In the genomic region with DNA sequence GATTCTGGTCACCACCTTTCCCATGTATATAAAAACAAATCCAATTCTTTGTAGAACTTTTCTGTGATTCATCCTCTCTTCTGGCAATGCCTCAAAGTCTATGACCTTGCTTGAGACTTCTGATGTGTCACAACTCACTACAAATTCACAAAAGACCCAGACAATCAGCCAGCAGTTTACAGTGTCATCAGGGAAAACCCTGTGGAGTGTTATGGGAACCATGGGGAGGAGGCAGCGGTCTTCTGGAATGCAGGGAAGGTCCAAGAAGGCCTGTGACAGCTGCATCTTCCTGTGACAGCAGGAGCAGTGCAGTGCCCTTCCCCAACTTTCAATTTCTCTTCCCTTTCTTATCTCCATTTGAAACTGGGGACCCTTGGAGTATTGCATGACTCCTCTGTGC, we compare ENCODE assay signal across 17 mouse cellular contexts.
DNase-seq lines count a peak whose midpoint lies in the region; ATAC-seq and TF ChIP-seq lines count a peak whose summit lies in the region.
"Had no signal": no experiment of that assay in that cellular context is flagged by ENCODE, and none has a peak within 500 bp of the region (broad histone marks: within the 10 kb centered on the region; RNA-seq: fewer than 3 reads in every experiment).

No protein-coding gene starts in this region.

- TF ChIP-seq CTCF in midbrain, postnatal 0 days (IDR thresholded peaks at IDR 0.05): no peak

- no peaks in the 10 kb centered on the region for H3K36me3 ChIP-seq in midbrain, postnatal 0 days (ENCODE audit: insufficient read depth, low read length)
- H3K36me3 ChIP-seq in midbrain, embryonic 11.5 days (ENCODE audit: control insufficient read depth, insufficient read depth, low read length): no peaks in the 10 kb centered on the region
- H3K36me3 ChIP-seq in myocyte (ENCODE audit: control insufficient read depth, insufficient read depth): no peaks in the 10 kb centered on the region
- H3K36me3 ChIP-seq: heart, embryonic 10.5 days; limb, embryonic 12.5 days; liver, embryonic 15.5 days; neural tube, embryonic 13.5 days had no signal

- no peak overlapping the region for H3K4me3 ChIP-seq in midbrain, postnatal 0 days (ENCODE audit: low read depth, low read length)
- H3K4me3 ChIP-seq in midbrain, embryonic 11.5 days (ENCODE audit: low read depth, low read length): no peak overlapping the region
- no peak overlapping the region for H3K4me3 ChIP-seq in myocyte
- H3K4me3 ChIP-seq: heart, embryonic 10.5 days; limb, embryonic 12.5 days; liver, embryonic 15.5 days; neural tube, embryonic 13.5 days had no signal

- DNase-seq in heart, postnatal 10 days: peak; percentile 10 to 11
- DNase-seq in heart, postnatal 25 days (ENCODE audit: low spot score): no peak
- peak; percentile 5 for DNase-seq in midbrain, postnatal 0 days (ENCODE audit: low spot score)
- no peak for DNase-seq in midbrain, embryonic 11.5 days (ENCODE audit: low spot score, missing footprints)
- DNase-seq in adrenal gland, postnatal 36 days: peak; percentile 29 to 56
- DNase-seq in right cerebral cortex, postnatal 4 days: no peak
- DNase-seq: cerebellum, postnatal 14 days; gastrocnemius, postnatal 14 days; heart, postnatal 14 days; kidney, adult 8-10 months; kidney, postnatal 25 days had no signal

- H3K9me3 ChIP-seq in midbrain, postnatal 0 days (ENCODE audit: low read length): no peaks in the 10 kb centered on the region
- no peaks in the 10 kb centered on the region for H3K9me3 ChIP-seq in midbrain, embryonic 11.5 days (ENCODE audit: control insufficient read depth, low read length)
- H3K9me3 ChIP-seq: heart, embryonic 10.5 days; limb, embryonic 12.5 days; liver, embryonic 15.5 days; neural tube, embryonic 13.5 days had no signal

- no peak overlapping the region for H3K27ac ChIP-seq in midbrain, postnatal 0 days (ENCODE audit: low read depth, low read length)
- no peak overlapping the region for H3K27ac ChIP-seq in midbrain, embryonic 11.5 days (ENCODE audit: low read depth, low read length)
- H3K27ac ChIP-seq: heart, embryonic 10.5 days; limb, embryonic 12.5 days; liver, embryonic 15.5 days; neural tube, embryonic 13.5 days had no signal

- ATAC-seq in midbrain, postnatal 0 days (ENCODE audit: low FRiP score): no peak
- ATAC-seq in midbrain, embryonic 11.5 days (ENCODE audit: low FRiP score): no peak
- ATAC-seq in CD4-positive, CD25-positive, alpha-beta regulatory T cell, adult 4 months: no peak

- no peak overlapping the region for H3ac ChIP-seq in myocyte (ENCODE audit: control insufficient read depth, insufficient read length)

- no peak overlapping the region for H3K4me2 ChIP-seq in midbrain, postnatal 0 days (ENCODE audit: low read depth, low read length, poor library complexity, severe bottlenecking)
- H3K4me2 ChIP-seq in midbrain, embryonic 11.5 days: no peak overlapping the region
- H3K4me2 ChIP-seq in myocyte (ENCODE audit: low read depth): peak overlapping the region; percentile 40
- H3K4me2 ChIP-seq: limb, embryonic 12.5 days; liver, embryonic 15.5 days; neural tube, embryonic 13.5 days had no signal

- no peaks in the 10 kb centered on the region for H3K79me2 ChIP-seq in myocyte (ENCODE audit: control insufficient read depth, insufficient read depth)

- 46% methylated on average over 1 of the region's 1 CpGs for WGBS in midbrain, postnatal 0 days
- WGBS in midbrain, embryonic 11.5 days: 50% methylated on average over 1 of the region's 1 CpGs

- no peaks in the 10 kb centered on the region for H3K4me1 ChIP-seq in midbrain, postnatal 0 days (ENCODE audit: insufficient read depth, low read length)
- H3K4me1 ChIP-seq in midbrain, embryonic 11.5 days (ENCODE audit: control insufficient read depth, insufficient read depth, low read length): no peaks in the 10 kb centered on the region
- H3K4me1 ChIP-seq: heart, embryonic 10.5 days; limb, embryonic 12.5 days; liver, embryonic 15.5 days; neural tube, embryonic 13.5 days had no signal

- H3K9ac ChIP-seq in midbrain, postnatal 0 days (replicated peaks; ENCODE audit: low read length, poor library complexity, severe bottlenecking): no peak overlapping the region
- H3K9ac ChIP-seq in midbrain, embryonic 11.5 days (ENCODE audit: low read length): no peak overlapping the region
- H3K9ac ChIP-seq: limb, embryonic 12.5 days; liver, embryonic 15.5 days; neural tube, embryonic 13.5 days had no signal

- intact Hi-C loops in heart, postnatal 10 days (cut with DNase I): no loop called here
- intact Hi-C loops in heart, postnatal 25 days (cut with DNase I): no loop called here

- H3K27me3 ChIP-seq in midbrain, postnatal 0 days (ENCODE audit: insufficient read depth, low read length): no peaks in the 10 kb centered on the region
- no peaks in the 10 kb centered on the region for H3K27me3 ChIP-seq in midbrain, embryonic 11.5 days (ENCODE audit: control insufficient read depth, insufficient read depth, low read length)
- no peaks in the 10 kb centered on the region for H3K27me3 ChIP-seq in myocyte (ENCODE audit: control insufficient read depth, insufficient read depth, insufficient read length)
- H3K27me3 ChIP-seq: limb, embryonic 12.5 days; liver, embryonic 15.5 days; neural tube, embryonic 13.5 days had no signal

- TF ChIP-seq POLR2A in myocyte (IDR thresholded peaks at IDR 0.05; ENCODE audit: insufficient read length, low read depth): no peak

TF ChIP-seq in myocyte, 11 proteins besides CTCF, POLR2A, EP300 and RAD21:
- TF ChIP-seq TCF12 (IDR thresholded peaks at IDR 0.05; ENCODE audit: insufficient read depth, poor library complexity, severe bottlenecking): peak; percentile 73
- TF ChIP-seq REST (IDR thresholded peaks at IDR 0.05; ENCODE audit: insufficient read depth, insufficient read length): no peak
- no peak for TF ChIP-seq POLR2AphosphoS2 (IDR thresholded peaks at IDR 0.05; ENCODE audit: insufficient read length, low read depth)
- peak in 2 of 3 experiments; percentile 78 to 95 for TF ChIP-seq MYOG (IDR thresholded peaks at IDR 0.05; ENCODE audit: control insufficient read depth in 1 of 3, insufficient read depth in 1 of 3, insufficient read length in 2 of 3, low read depth in 2 of 3)
- no peak for TF ChIP-seq CEBPB (IDR thresholded peaks at IDR 0.05; ENCODE audit: insufficient read depth, poor library complexity, severe bottlenecking)
- no peak for TF ChIP-seq MAX (IDR thresholded peaks at IDR 0.05; ENCODE audit: low read depth)
- no peak for TF ChIP-seq E2F4 (IDR thresholded peaks at IDR 0.05; ENCODE audit: insufficient read depth)
- no peak for TF ChIP-seq USF1 (IDR thresholded peaks at IDR 0.05; ENCODE audit: low read depth)
- peak; percentile 76 for TF ChIP-seq TCF3 (IDR thresholded peaks at IDR 0.05; ENCODE audit: insufficient read length, low read depth)
- no peak for TF ChIP-seq SRF (IDR thresholded peaks at IDR 0.05; ENCODE audit: control insufficient read depth, insufficient read length, low read depth)
- TF ChIP-seq MYOD1 (IDR thresholded peaks at IDR 0.05; ENCODE audit: control insufficient read depth in 1 of 3, insufficient read length in 2 of 3, low read depth in 2 of 3): peak; percentile 99 to 100 (median 100)

Comparison
In these comparisons a context has a peak if more than half of its experiments do, and no peak if none do; other contexts are left out.
1. DNase-seq: peak in heart, postnatal 10 days (2 of 2), midbrain, postnatal 0 days (single experiment) and adrenal gland, postnatal 36 days (2 of 2); none in heart, postnatal 25 days (single experiment), midbrain, embryonic 11.5 days (single experiment) and right cerebral cortex, postnatal 4 days (single experiment).